Mouse (Mus musculus) neural tube, embryonic 14.5 days (tissue): ENCODE results near the gene Sbno2. TPM values are rescaled to one million over a fixed set of nuclear protein-coding genes. Genes with fewer than 3 reads are reported as not detected.

Experiments used
- ATAC-seq: fragments of 200-750 bp; cut with Nextera tagmentation; 2 replicates; pipeline ENCODE4 v1.8.0; 2017; ENCODE audit warnings: low read depth, mild to moderate bottlenecking, moderate TSS enrichment, moderate library complexity
- H3K27ac ChIP-seq: fragments of 300-500 bp; sonication (generic); 2 replicates; pipeline ENCODE4 v1.5.1; 2014; ENCODE audit warnings: low read depth, mild to moderate bottlenecking, control low read depth, low read length, moderate library complexity, mixed read lengths
- H3K27me3 ChIP-seq: fragments of 300-500 bp; sonication (generic); 2 replicates; pipeline ENCODE4 v1.6.1; 2014; ENCODE audit warnings: low read length; ENCODE audit not compliant: control insufficient read depth, insufficient read depth
- H3K36me3 ChIP-seq: fragments of 300-500 bp; sonication (generic); 2 replicates; pipeline ENCODE4 v1.6.1; 2014; ENCODE audit warnings: low read length, mixed read lengths; ENCODE audit not compliant: control insufficient read depth, insufficient read depth
- H3K4me1 ChIP-seq: fragments of 300-500 bp; sonication (generic); 2 replicates; pipeline ENCODE4 v1.6.1; 2014; ENCODE audit warnings: low read length; ENCODE audit not compliant: control insufficient read depth, insufficient read depth
- H3K4me2 ChIP-seq: fragments of 300-500 bp; sonication (generic); 2 replicates; pipeline ENCODE4 v1.6.1; 2014; ENCODE audit warnings: mild to moderate bottlenecking, low read depth, low read length, control low read depth
- H3K4me3 ChIP-seq: fragments of 300-500 bp; sonication (generic); 2 replicates; pipeline ENCODE4 v1.5.1; 2014; ENCODE audit warnings: low read depth, low read length, control low read depth, mixed read lengths
- H3K9ac ChIP-seq: fragments of 300-500 bp; sonication (generic); replicated peaks from 2 replicates; pipeline ENCODE4 v1.6.1; 2014; ENCODE audit warnings: low read depth, mild to moderate bottlenecking, control low read depth, low read length, mixed read lengths
- H3K9me3 ChIP-seq: fragments of 300-500 bp; sonication (generic); 2 replicates; pipeline ENCODE4 v1.6.1; 2016; ENCODE audit warnings: low read length; ENCODE audit not compliant: control insufficient read depth
- WGBS: fragments of 180-500 bp; shearing (Covaris S2); extraction: QIAGEN DNeasy Blood & Tissue Kit; methylation state at CpG from one replicate; pipeline ENCODE4 v1.1.7; 2014; 5-methylcytosine and 5-hydroxymethylcytosine counted together
- polyA plus RNA-seq: library from polyadenylated mRNA; unstranded; fragments of >200 nt; fragmentation: Nextera tagmentation; extraction: Ambion mirVana; gene quantifications from 2 replicates; pipeline ENCODE4 v1.2.1, GENCODE M21; 2014

The Sbno2 gene
- polyA plus RNA-seq, 1 experiment from 2014 or later: 12.9 TPM

DNA sequence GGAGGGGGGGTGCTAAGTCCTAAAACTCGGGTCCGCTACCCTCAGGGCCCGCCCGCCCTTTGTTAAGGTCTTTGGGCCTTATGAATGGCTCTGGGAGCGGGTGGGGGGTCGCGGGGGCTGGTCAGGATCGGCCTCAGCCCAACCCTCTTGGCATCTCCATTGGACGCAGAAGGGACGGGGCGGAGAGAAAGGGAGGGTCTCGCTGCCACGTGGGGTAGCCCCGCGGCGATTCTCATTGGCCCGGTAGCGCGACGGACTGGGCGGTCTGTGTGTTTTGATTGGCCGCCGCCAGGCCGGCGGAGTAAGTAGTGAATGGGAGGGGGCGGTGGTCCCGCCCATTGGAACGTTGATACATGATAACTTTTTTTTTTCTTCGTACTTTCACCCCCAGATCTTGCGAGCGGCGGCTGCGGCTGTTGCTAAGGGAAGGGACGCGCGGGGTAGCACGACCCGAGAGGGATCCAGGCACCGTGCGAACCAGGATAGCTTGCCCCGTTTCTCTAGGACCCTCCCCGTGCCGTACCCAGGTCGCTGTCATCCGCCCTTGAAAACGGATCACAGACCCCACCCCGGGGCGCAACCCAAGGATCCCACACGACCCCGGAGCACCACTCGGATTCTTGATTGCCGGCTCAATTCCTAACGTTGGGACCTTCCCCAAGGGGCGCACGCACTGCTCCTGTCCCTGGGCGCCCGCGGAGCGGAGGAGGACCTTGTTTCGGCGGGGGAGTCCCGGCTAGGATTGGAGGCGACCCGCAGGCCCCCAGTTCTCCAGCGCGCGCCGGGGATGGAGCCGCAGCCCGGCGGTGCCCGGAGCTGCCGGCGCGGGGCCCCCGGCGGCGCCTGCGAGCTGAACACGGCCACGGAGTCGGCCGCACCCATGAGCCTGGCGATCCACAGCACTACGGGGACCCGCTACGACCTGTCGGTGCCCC is 44.2 kb upstream of the Sbno2 start:
- Histone ChIP-seq H3K27ac (peak overlapping the region; percentile 100), H3K4me3 (peak overlapping the region; percentile 99), H3K27me3 (no peaks in the 10 kb centered on the region), H3K4me2 (peak overlapping the region; percentile 98), H3K36me3 (peaks cover 48% of the 10 kb centered on the region), H3K9me3 (no peaks in the 10 kb centered on the region), H3K4me1 (peaks cover 40% of the 10 kb centered on the region), H3K9ac (peak overlapping the region; percentile 100)
- peak; percentile 86 for ATAC-seq
- under 1% methylated on average over 84 of the region's 88 CpGs for WGBS

GRCm38 (mm10) chr10:80148610-80149290 is 43.4 kb upstream of the Sbno2 start:
- Histone ChIP-seq H3K4me3 (peak overlapping the region; percentile 99), H3K27ac (peak overlapping the region; percentile 100), H3K9ac (peak overlapping the region; percentile 100), H3K9me3 (no peaks in the 10 kb centered on the region), H3K27me3 (no peaks in the 10 kb centered on the region), H3K36me3 (peaks cover 48% of the 10 kb centered on the region), H3K4me1 (peaks cover 32% of the 10 kb centered on the region), H3K4me2 (peak overlapping the region; percentile 98)
- under 1% methylated on average over 56 of the region's 57 CpGs for WGBS
- peak; percentile 44 for ATAC-seq

GRCm38 (mm10) chr10:80147719-80148601 is 42.6 kb upstream of the Sbno2 start, which contains the start of gene Midn:
TSS of gene Midn (plus strand) at chr10:80148272.
- H3K27ac ChIP-seq: peak within 1 kb of the TSS; percentile 100
- peaks cover 44% of the 10 kb centered on the region for H3K36me3 ChIP-seq
- H3K4me1 ChIP-seq: peaks cover 29% of the 10 kb centered on the region
- WGBS: under 1% methylated on average over 39 of the region's 42 CpGs
- ATAC-seq: peak; percentile 15
- no peaks in the 10 kb centered on the region for H3K27me3 ChIP-seq
- peak within 1 kb of the TSS; percentile 99 for H3K4me3 ChIP-seq
- peak within 1 kb of the TSS; percentile 100 for H3K9ac ChIP-seq
- H3K9me3 ChIP-seq: no peaks in the 10 kb centered on the region
- peak within 1 kb of the TSS; percentile 98 for H3K4me2 ChIP-seq

- Histone ChIP-seq H3K9ac (peak overlapping the region; percentile 100), H3K36me3 (peaks cover 37% of the 10 kb centered on the region; the same call in 1 of the 2 replicates), H3K4me3 (peak overlapping the region; percentile 99), H3K4me2 (peak overlapping the region; percentile 98; the same call in 1 of the 2 replicates), H3K4me1 (peaks cover 26% of the 10 kb centered on the region), H3K9me3 (no peaks in the 10 kb centered on the region), H3K27ac (peak overlapping the region; percentile 100), H3K27me3 (no peaks in the 10 kb centered on the region)
- WGBS: 77% methylated on average over 5 of the region's 5 CpGs
- ATAC-seq: no peak
Observed at GRCm38 (mm10) chr10:80147146-80147718, 41.9 kb upstream of the Sbno2 start.

DNA sequence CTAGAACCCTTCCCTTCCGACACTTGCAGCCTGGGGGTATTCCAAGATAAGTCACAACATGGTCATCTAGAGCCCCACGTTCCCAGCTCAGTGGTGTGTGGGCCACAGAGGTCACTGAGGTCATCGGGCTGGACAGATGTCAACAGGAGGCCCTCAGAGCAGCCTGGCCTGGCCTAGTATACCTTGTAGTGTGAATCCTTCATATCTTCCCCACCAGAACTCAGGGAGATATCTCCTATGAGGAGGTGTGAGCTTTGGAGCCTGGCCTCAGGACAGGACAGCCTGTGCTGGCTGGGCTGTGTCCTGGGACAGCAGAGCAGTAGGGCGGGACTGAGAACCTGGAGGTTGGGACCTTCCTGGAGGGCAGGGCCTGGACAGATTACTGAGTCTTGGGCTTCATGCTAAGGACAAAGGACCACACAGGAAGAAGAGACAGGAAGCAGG is 41.2 kb upstream of the Sbno2 start:
- Histone ChIP-seq H3K4me2 (no peak overlapping the region), H3K4me3 (no peak overlapping the region), H3K36me3 (peaks cover 31% of the 10 kb centered on the region; the same call in 1 of the 2 replicates), H3K4me1 (peaks cover 20% of the 10 kb centered on the region), H3K27ac (no peak overlapping the region), H3K27me3 (no peaks in the 10 kb centered on the region), H3K9ac (no peak overlapping the region), H3K9me3 (no peaks in the 10 kb centered on the region)
- ATAC-seq: no peak
- 80% methylated on average over 4 of the region's 4 CpGs for WGBS

DNA sequence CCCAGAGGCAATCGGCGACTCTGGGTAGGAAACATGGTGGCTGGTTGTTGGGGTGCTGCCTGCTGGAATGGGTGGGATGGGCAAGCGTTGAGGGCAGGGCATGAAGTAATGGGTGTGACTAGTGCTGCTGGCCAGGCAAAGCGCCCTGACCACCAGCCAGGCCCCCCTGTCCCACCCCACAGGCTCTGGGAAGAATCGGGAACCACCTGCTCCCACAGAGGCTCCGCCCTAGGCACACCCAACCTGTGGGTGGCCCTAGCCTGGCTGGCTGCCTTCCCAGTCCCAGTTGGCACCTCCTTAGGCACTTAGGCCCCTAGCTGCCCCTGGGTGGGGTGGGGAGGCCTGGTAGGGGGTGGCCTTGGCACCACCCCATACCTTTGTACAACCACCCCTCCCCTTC is 40.5 kb upstream of the Sbno2 start:
- no peak for ATAC-seq
- Histone ChIP-seq H3K4me3 (no peak overlapping the region), H3K27ac (no peak overlapping the region), H3K9ac (no peak overlapping the region), H3K4me2 (no peak overlapping the region; the same call in 1 of the 2 replicates), H3K9me3 (no peaks in the 10 kb centered on the region), H3K27me3 (no peaks in the 10 kb centered on the region), H3K4me1 (peaks cover 22% of the 10 kb centered on the region), H3K36me3 (peaks cover 29% of the 10 kb centered on the region; the same call in 1 of the 2 replicates)
- WGBS: 89% methylated on average over 6 of the region's 6 CpGs

DNA sequence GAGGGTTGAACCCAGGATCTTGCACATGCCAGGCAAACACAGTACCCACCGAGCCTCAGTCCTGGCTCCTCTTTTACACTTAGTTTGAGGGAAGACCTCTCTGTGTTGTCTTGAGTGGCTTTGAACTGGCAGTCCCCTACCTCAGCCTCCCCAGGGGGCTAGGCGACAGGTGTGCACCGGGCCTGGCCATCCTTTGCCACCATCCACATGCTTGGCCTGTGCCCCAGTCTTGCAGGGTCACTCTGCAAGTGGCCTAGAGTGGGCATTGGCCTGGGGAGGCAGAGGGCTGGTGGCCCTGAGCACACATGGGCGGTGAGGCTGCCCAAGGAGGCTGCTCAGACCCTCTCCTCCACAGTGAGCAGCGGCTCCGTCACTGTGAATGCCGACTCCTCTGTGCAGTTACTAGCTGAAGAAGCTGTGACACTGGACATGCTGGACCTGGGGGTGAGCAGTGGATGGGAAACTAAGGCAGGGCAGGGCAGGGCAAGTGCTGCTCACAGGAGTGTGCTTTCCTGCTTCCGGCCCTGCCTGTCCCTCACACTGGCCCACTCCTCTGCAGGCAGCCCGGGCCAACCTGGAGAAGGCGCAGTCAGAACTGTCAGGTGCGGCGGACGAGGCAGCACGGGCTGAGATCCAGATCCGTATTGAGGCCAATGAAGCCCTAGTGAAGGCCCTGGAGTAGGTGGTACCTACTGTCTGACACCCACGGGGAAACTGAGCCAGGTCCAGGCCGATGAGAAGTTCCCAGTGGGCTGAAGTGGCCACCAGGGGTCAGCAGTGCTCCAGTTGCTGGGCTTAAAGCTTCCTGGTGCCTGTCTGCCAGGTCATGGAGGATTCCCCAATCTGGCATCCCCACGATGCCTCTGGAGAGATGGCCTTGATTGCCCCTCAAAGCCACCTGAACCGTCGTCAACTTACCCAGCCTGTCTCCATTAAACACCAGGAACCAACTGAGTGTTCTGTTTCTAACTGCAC is 39.8 kb upstream of the Sbno2 start:
- Histone ChIP-seq H3K27me3 (no peaks in the 10 kb centered on the region), H3K4me2 (no peak overlapping the region; the same call in 1 of the 2 replicates), H3K4me1 (peaks cover 22% of the 10 kb centered on the region), H3K4me3 (no peak overlapping the region), H3K36me3 (peaks cover 29% of the 10 kb centered on the region; the same call in 1 of the 2 replicates), H3K27ac (no peak overlapping the region), H3K9ac (no peak overlapping the region; the same call in 1 of the 2 replicates), H3K9me3 (no peaks in the 10 kb centered on the region)
- WGBS: 70% methylated on average over 20 of the region's 20 CpGs
- no peak for ATAC-seq
